Mouse (Mus musculus) ES-E14 (cell line): Measurements from ENCODE around the gene Cldn15. TPM values are rescaled to one million over a fixed set of nuclear protein-coding genes. Genes with fewer than 3 reads are reported as not detected.

Experiments used
- DNase-seq: peaks from one replicate; pipeline ENCODE4 v3.0.0-alpha.2; 2013; ENCODE audit warnings: low read depth, low spot score
- H3K27ac ChIP-seq: 2 replicates; pipeline ENCODE4 v1.5.1; 2012; ENCODE audit warnings: low read depth, mild to moderate bottlenecking, low read length, moderate library complexity, mixed read lengths; ENCODE audit not compliant: poor library complexity, insufficient read depth, severe bottlenecking
- H3K36me3 ChIP-seq: 2 replicates; pipeline ENCODE4 v1.6.1; 2012; ENCODE audit warnings: mild to moderate bottlenecking, low read length, moderate library complexity, mixed read lengths; ENCODE audit not compliant: control insufficient read depth, poor library complexity, insufficient read depth, severe bottlenecking
- H3K4me1 ChIP-seq, 2 experiments: fragments of 150-350 bp in 1 of 2; sonication (generic) in 1 of 2; 2 replicates each; pipeline ENCODE4 v1.6.1; 2012; ENCODE audit warnings: low read length in 2 of 2, mild to moderate bottlenecking in 1 of 2, mixed read lengths in 1 of 2; ENCODE audit not compliant: control insufficient read depth in 2 of 2, insufficient read depth in 2 of 2, poor library complexity in 1 of 2
- H3K4me3 ChIP-seq, 2 experiments: fragments of 150-350 bp in 1 of 2; sonication (generic) in 1 of 2; 2 replicates each; pipeline ENCODE4 v1.5.1; 2012; ENCODE audit warnings: low read length in 2 of 2, low read depth in 1 of 2, mild to moderate bottlenecking in 1 of 2, mixed read lengths in 1 of 2; ENCODE audit not compliant: insufficient read depth in 1 of 2, poor library complexity in 1 of 2, severe bottlenecking in 1 of 2
- H3K9ac ChIP-seq: 2 replicates; pipeline ENCODE4 v1.6.1; 2012; ENCODE audit warnings: low read depth, mild to moderate bottlenecking, low read length, mixed read lengths; ENCODE audit not compliant: poor library complexity, insufficient read depth, severe bottlenecking
- H3K9me3 ChIP-seq: fragments of 150-350 bp; sonication (generic); 2 replicates; pipeline ENCODE4 v1.6.1; 2012; ENCODE audit warnings: low read depth, mild to moderate bottlenecking, low read length; ENCODE audit not compliant: control insufficient read depth, insufficient read depth
- CHD2 ChIP-seq: IDR thresholded peaks from 2 replicates; pipeline ENCODE4 v1.6.1; 2014; ENCODE audit warnings: mild to moderate bottlenecking, low read depth, low read length, inconsistent platforms
- HCFC1 ChIP-seq: IDR thresholded peaks from 2 replicates; pipeline ENCODE4 v1.6.1; 2012; ENCODE audit warnings: low read length, inconsistent platforms, borderline replicate concordance; ENCODE audit not compliant: insufficient read depth
- MAFK ChIP-seq: IDR thresholded peaks from 2 replicates; pipeline ENCODE4 v1.6.1; 2014; ENCODE audit warnings: mild to moderate bottlenecking, low read depth, low read length, inconsistent platforms; ENCODE audit not compliant: insufficient read depth
- ZC3H11A ChIP-seq: IDR thresholded peaks from 2 replicates; pipeline ENCODE4 v1.6.1; 2012; ENCODE audit warnings: low read depth, mild to moderate bottlenecking, inconsistent platforms, low read length, borderline replicate concordance
- ZNF384 ChIP-seq: IDR thresholded peaks from 2 replicates; pipeline ENCODE4 v1.6.1; 2012; ENCODE audit warnings: low read depth, low read length, inconsistent platforms
- in situ Hi-C, 2 experiments: fragments of 600-800 bp; cut with MboI; formaldehyde crosslinking; loops; one replicate each; pipeline ENCODE4 v1.15.1; 2025; ENCODE audit warnings: low sequenced_read_pairs in 2 of 2, inconsistent platforms in 1 of 2; ENCODE audit not compliant: unreplicated experiment in 2 of 2
- total RNA-seq: library from RNA; depleted of rRNA; stranded (reverse); fragments of 300-350 nt; gene quantifications from 2 replicates; pipeline ENCODE4 v1.2.3, GENCODE M21; 2012; rRNA removed

The Cldn15 gene
- 0.94 and 1.4 TPM in 2 replicates for total RNA-seq

GRCm38 (mm10) chr5:136966331-136966730, at the start of gene Cldn15:
Gene Cldn15, plus strand, starts transcription at chr5:136966616.
- in situ Hi-C loops: no loop called here
- DNase-seq: no peak
- TF ChIP-seq ZC3H11A (no peak), MAFK (no peak), HCFC1 (no peak), CHD2 (no peak), ZNF384 (no peak)
- H3K9me3 ChIP-seq: no peaks in the 10 kb centered on the region
- no peak within 1 kb of the TSS for H3K4me3 ChIP-seq
- peaks cover 36% of the 10 kb centered on the region for H3K36me3 ChIP-seq
- H3K9ac ChIP-seq: peak within 1 kb of the TSS; percentile 36
- H3K27ac ChIP-seq: no peak within 1 kb of the TSS
- peaks cover 4 to 32% of the 10 kb centered on the region in 2 experiments; a peak in 3 of 4 replicates for H3K4me1 ChIP-seq

GRCm38 (mm10) chr5:136917613-136918242, 48.7 kb upstream of the Cldn15 start:
- in situ Hi-C loops: no loop called here
- Histone ChIP-seq H3K9ac (no peak overlapping the region), H3K27ac (no peak overlapping the region), H3K4me1 (peaks cover 0 to 10% of the 10 kb centered on the region in 2 experiments; a peak in 2 of 4 replicates), H3K36me3 (peaks cover 9% of the 10 kb centered on the region), H3K4me3 (no peak overlapping the region), H3K9me3 (no peaks in the 10 kb centered on the region)
- DNase-seq: no peak
- TF ChIP-seq ZC3H11A (no peak), ZNF384 (no peak)

GRCm38 (mm10) chr5:136918655-136919472, 47.6 kb upstream of the Cldn15 start:
- peak; percentile 72 for DNase-seq
- in situ Hi-C loops: no loop called here
- no peaks in the 10 kb centered on the region for H3K9me3 ChIP-seq
- H3K9ac ChIP-seq: peak overlapping the region; percentile 56
- H3K36me3 ChIP-seq: peaks cover 14% of the 10 kb centered on the region; the same call in 1 of the 2 replicates
- H3K4me3 ChIP-seq: peak overlapping the region; percentile 69 to 86
- TF ChIP-seq ZC3H11A (no peak), HCFC1 (peak; percentile 95), ZNF384 (no peak), CHD2 (peak; percentile 55), MAFK (no peak)
- peaks cover 1 to 16% of the 10 kb centered on the region in 2 experiments; a peak in 2 of 4 replicates for H3K4me1 ChIP-seq
- H3K27ac ChIP-seq: peak overlapping the region; percentile 20

GRCm38 (mm10) chr5:136919546-136920301, 46.7 kb upstream of the Cldn15 start:
- in situ Hi-C loops: loop anchor here in 1 of 2 experiments (10.0 kb wide), 1 partner anchor 195 kb away; the partner anchor contains the start of gene Trim56
- Histone ChIP-seq H3K9me3 (no peaks in the 10 kb centered on the region), H3K9ac (peak overlapping the region; percentile 56), H3K4me1 (peaks cover 1 to 16% of the 10 kb centered on the region in 2 experiments; a peak in 2 of 4 replicates), H3K4me3 (peak overlapping the region; percentile 69 to 86), H3K36me3 (peaks cover 18% of the 10 kb centered on the region), H3K27ac (no peak overlapping the region; the same call in 1 of the 2 replicates)
- TF ChIP-seq CHD2: no peak
- no peak for TF ChIP-seq MAFK
- no peak for TF ChIP-seq HCFC1
- TF ChIP-seq ZC3H11A: no peak
- no peak for TF ChIP-seq ZNF384
- DNase-seq: no peak
